Mouse (Mus musculus) small intestine, adult 2 months (tissue): ENCODE measurements around the gene Cachd1. TPM values are rescaled to one million over a fixed set of nuclear protein-coding genes. Genes with fewer than 3 reads are reported as not detected.

Source experiments
- H3K27ac ChIP-seq: fragments of 200-500 bp; 2 replicates; pipeline ENCODE4 v1.5.1; 2012; ENCODE audit warnings: low read depth, low read length, control low read depth, inconsistent platforms; ENCODE audit not compliant: insufficient read depth
- H3K27me3 ChIP-seq: fragments of 200-500 bp; 2 replicates; pipeline ENCODE4 v1.6.1; 2012; ENCODE audit warnings: mild to moderate bottlenecking, moderate library complexity, low read length, inconsistent platforms; ENCODE audit not compliant: control insufficient read depth, insufficient read depth
- H3K36me3 ChIP-seq: fragments of 200-500 bp; 2 replicates; pipeline ENCODE4 v1.6.1; 2012; ENCODE audit warnings: mild to moderate bottlenecking, low read length, control low read depth, inconsistent platforms; ENCODE audit not compliant: control insufficient read depth, insufficient read depth
- H3K4me1 ChIP-seq: fragments of 200-500 bp; 2 replicates; pipeline ENCODE4 v1.6.1; 2012; ENCODE audit warnings: low read length, inconsistent platforms, mixed read lengths; ENCODE audit not compliant: control insufficient read depth, insufficient read depth, insufficient read length
- H3K4me3 ChIP-seq: fragments of 200-500 bp; 2 replicates; pipeline ENCODE4 v1.5.1; 2012; ENCODE audit warnings: low read depth, mild to moderate bottlenecking, control low read depth, inconsistent platforms, low read length, moderate library complexity
- CTCF ChIP-seq: fragments of 200-500 bp; IDR thresholded peaks from 2 replicates; pipeline ENCODE4 v1.5.1; 2012; ENCODE audit warnings: low read depth, mild to moderate bottlenecking, control low read depth, inconsistent platforms, low read length, moderate library complexity, mixed read lengths; ENCODE audit not compliant: insufficient replicate concordance, insufficient read length; ENCODE audit errors: extremely low read depth
- POLR2A ChIP-seq: fragments of 200-500 bp; IDR thresholded peaks from 2 replicates; pipeline ENCODE4 v1.6.1; 2012; ENCODE audit warnings: low read depth, mild to moderate bottlenecking, control low read depth, inconsistent platforms, low read length, moderate library complexity
- WGBS: fragments of 180-500 bp; shearing (Covaris S2); methylation state at CpG from one replicate; pipeline ENCODE4 v1.1.7; 2018; 5-methylcytosine and 5-hydroxymethylcytosine counted together
- polyA plus RNA-seq: library from polyadenylated mRNA; depleted of rRNA; stranded (reverse); fragments of >200 nt; gene quantifications from 2 replicates; pipeline ENCODE4 v1.2.3, GENCODE M21; 2012

Cachd1 gene
- polyA plus RNA-seq, 1 experiment, result 51.7 TPM

- TF ChIP-seq CTCF (no peak), POLR2A (no peak)
- H3K27me3 ChIP-seq, result no peaks in the 10 kb centered on the region
- 27% methylated on average over 8 of the region's 8 CpGs for WGBS
- no peaks in the 10 kb centered on the region for H3K36me3 ChIP-seq
- no peaks in the 10 kb centered on the region for H3K4me1 ChIP-seq
- H3K4me3 ChIP-seq, result no peak overlapping the region
- no peak overlapping the region for H3K27ac ChIP-seq
These were observed 20.8 kb upstream of the Cachd1 start for GRCm38 (mm10) chr4:100755632-100756031.

GRCm38 (mm10) chr4:100756499-100756898, 20.0 kb upstream of the Cachd1 start:
- Histone ChIP-seq H3K36me3 (no peaks in the 10 kb centered on the region), H3K4me3 (no peak overlapping the region), H3K27ac (no peak overlapping the region), H3K4me1 (no peaks in the 10 kb centered on the region), H3K27me3 (no peaks in the 10 kb centered on the region)
- no peak for TF ChIP-seq POLR2A
- TF ChIP-seq CTCF, result no peak

- Histone ChIP-seq H3K27me3 (no peaks in the 10 kb centered on the region), H3K4me3 (no peak overlapping the region), H3K36me3 (no peaks in the 10 kb centered on the region), H3K4me1 (no peaks in the 10 kb centered on the region), H3K27ac (no peak overlapping the region)
- TF ChIP-seq CTCF, result no peak
- no peak for TF ChIP-seq POLR2A
- WGBS, result 86% methylated on average over 6 of the region's 6 CpGs
These were observed 18.1 kb upstream of the Cachd1 start for GRCm38 (mm10) chr4:100758265-100758898.

GRCm38 (mm10) chr4:100759603-100760002, 16.9 kb upstream of the Cachd1 start:
- WGBS, result 44% methylated on average over 1 of the region's 1 CpGs
- Histone ChIP-seq H3K27ac (no peak overlapping the region), H3K4me3 (no peak overlapping the region), H3K27me3 (no peaks in the 10 kb centered on the region), H3K4me1 (no peaks in the 10 kb centered on the region), H3K36me3 (no peaks in the 10 kb centered on the region)
- TF ChIP-seq POLR2A, result no peak
- no peak for TF ChIP-seq CTCF

GRCm38 (mm10) chr4:100760416-100760815, 16.1 kb upstream of the Cachd1 start:
- WGBS, result 37% methylated on average over 5 of the region's 5 CpGs
- TF ChIP-seq POLR2A (no peak), CTCF (no peak)

GRCm38 (mm10) chr4:100768606-100769005, 7.9 kb upstream of the Cachd1 start:
- no peaks in the 10 kb centered on the region for H3K36me3 ChIP-seq

More at GRCm38 (mm10) chr4:100760416-100760815, 16.1 kb upstream of the Cachd1 start:
- H3K4me3 ChIP-seq, result no peak overlapping the region
- no peaks in the 10 kb centered on the region for H3K36me3 ChIP-seq
- no peak overlapping the region for H3K27ac ChIP-seq
- H3K27me3 ChIP-seq, result no peaks in the 10 kb centered on the region
- no peaks in the 10 kb centered on the region for H3K4me1 ChIP-seq

GRCm38 (mm10) chr4:100776871-100777375, 448 bp downstream of the Cachd1 start:
- Histone ChIP-seq H3K36me3 (no peaks in the 10 kb centered on the region), H3K4me3 (peak overlapping the region; percentile 99), H3K4me1 (no peaks in the 10 kb centered on the region; the same call in none of the 2 replicates), H3K27ac (peak overlapping the region; percentile 75), H3K27me3 (no peaks in the 10 kb centered on the region)
- TF ChIP-seq POLR2A, result no peak
- TF ChIP-seq CTCF, result no peak
- under 1% methylated on average over 68 of the region's 68 CpGs for WGBS

More at GRCm38 (mm10) chr4:100768606-100769005, 7.9 kb upstream of the Cachd1 start:
- no peaks in the 10 kb centered on the region; the same call in 1 of the 2 replicates for H3K27me3 ChIP-seq
- 7% methylated on average over 3 of the region's 3 CpGs for WGBS
- H3K4me1 ChIP-seq, result 0 out of 2 replicates have a peak, but pooled peaks cover 3% of the 10 kb centered on the region
- TF ChIP-seq CTCF, result no peak
- H3K27ac ChIP-seq, result peak overlapping the region; percentile 39
- no peak overlapping the region for H3K4me3 ChIP-seq
